Mouse (Mus musculus) hindbrain, embryonic 13.5 days (tissue): ENCODE measurements around the gene Dohh. TPM values are rescaled to one million over a fixed set of nuclear protein-coding genes. Genes with fewer than 3 reads are reported as not detected.

Experiments used
- ATAC-seq: fragments of 200-750 bp; cut with Nextera tagmentation; 2 replicates; pipeline ENCODE4 v1.8.0; 2017; ENCODE audit warnings: moderate TSS enrichment; ENCODE audit not compliant: low FRiP score
- H3K27ac ChIP-seq: fragments of 300-500 bp; sonication (generic); 2 replicates; pipeline ENCODE4 v1.5.1; 2015; ENCODE audit warnings: inconsistent platforms, mild to moderate bottlenecking, moderate library complexity
- H3K27me3 ChIP-seq: fragments of 300-500 bp; sonication (generic); 2 replicates; pipeline ENCODE4 v1.6.1; 2015; ENCODE audit warnings: mild to moderate bottlenecking, inconsistent platforms
- H3K36me3 ChIP-seq: fragments of 300-500 bp; sonication (generic); 2 replicates; pipeline ENCODE4 v1.6.1; 2015; ENCODE audit warnings: mild to moderate bottlenecking, inconsistent platforms
- H3K4me1 ChIP-seq: fragments of 300-500 bp; sonication (generic); replicated peaks from 2 replicates; pipeline ENCODE4 v1.6.1; 2015; ENCODE audit warnings: inconsistent platforms
- H3K4me2 ChIP-seq: fragments of 300-500 bp; sonication (generic); 2 replicates; pipeline ENCODE4 v1.6.1; 2015; ENCODE audit warnings: inconsistent platforms, mild to moderate bottlenecking, moderate library complexity
- H3K4me3 ChIP-seq: fragments of 300-500 bp; sonication (generic); 2 replicates; pipeline ENCODE4 v1.5.1; 2015; ENCODE audit warnings: mild to moderate bottlenecking, inconsistent platforms
- H3K9ac ChIP-seq: fragments of 300-500 bp; sonication (generic); 2 replicates; pipeline ENCODE4 v1.6.1; 2015; ENCODE audit warnings: mild to moderate bottlenecking, inconsistent platforms
- H3K9me3 ChIP-seq: fragments of 300-500 bp; sonication (generic); 2 replicates; pipeline ENCODE4 v1.6.1; 2016; ENCODE audit warnings: inconsistent platforms
- WGBS: fragments of 180-500 bp; shearing (Covaris S2); methylation state at CpG from one replicate; pipeline ENCODE4 v1.1.7; 2015; 5-methylcytosine and 5-hydroxymethylcytosine counted together
- polyA plus RNA-seq: library from polyadenylated mRNA; unstranded; fragments of >200 nt; fragmentation: Nextera tagmentation; extraction: Ambion mirVana; gene quantifications from 2 replicates; pipeline ENCODE4 v1.2.1, GENCODE M21; 2015

Gene Dohh
- polyA plus RNA-seq, 1 experiment from 2014 or later: 72.1 TPM

- no peak overlapping the region for H3K9ac ChIP-seq
- peaks cover 31% of the 10 kb centered on the region for H3K36me3 ChIP-seq
- no peak overlapping the region for H3K4me2 ChIP-seq
- no peak overlapping the region for H3K27ac ChIP-seq
- H3K4me1 ChIP-seq: peaks cover 64% of the 10 kb centered on the region
- no peak overlapping the region for H3K4me3 ChIP-seq
- ATAC-seq: no peak
- peaks cover 44% of the 10 kb centered on the region for H3K27me3 ChIP-seq
- 79% methylated on average over 12 of the region's 12 CpGs for WGBS
- no peaks in the 10 kb centered on the region for H3K9me3 ChIP-seq
Observed at GRCm38 (mm10) chr10:81362336-81362949, 21.8 kb upstream of the Dohh start.

DNA sequence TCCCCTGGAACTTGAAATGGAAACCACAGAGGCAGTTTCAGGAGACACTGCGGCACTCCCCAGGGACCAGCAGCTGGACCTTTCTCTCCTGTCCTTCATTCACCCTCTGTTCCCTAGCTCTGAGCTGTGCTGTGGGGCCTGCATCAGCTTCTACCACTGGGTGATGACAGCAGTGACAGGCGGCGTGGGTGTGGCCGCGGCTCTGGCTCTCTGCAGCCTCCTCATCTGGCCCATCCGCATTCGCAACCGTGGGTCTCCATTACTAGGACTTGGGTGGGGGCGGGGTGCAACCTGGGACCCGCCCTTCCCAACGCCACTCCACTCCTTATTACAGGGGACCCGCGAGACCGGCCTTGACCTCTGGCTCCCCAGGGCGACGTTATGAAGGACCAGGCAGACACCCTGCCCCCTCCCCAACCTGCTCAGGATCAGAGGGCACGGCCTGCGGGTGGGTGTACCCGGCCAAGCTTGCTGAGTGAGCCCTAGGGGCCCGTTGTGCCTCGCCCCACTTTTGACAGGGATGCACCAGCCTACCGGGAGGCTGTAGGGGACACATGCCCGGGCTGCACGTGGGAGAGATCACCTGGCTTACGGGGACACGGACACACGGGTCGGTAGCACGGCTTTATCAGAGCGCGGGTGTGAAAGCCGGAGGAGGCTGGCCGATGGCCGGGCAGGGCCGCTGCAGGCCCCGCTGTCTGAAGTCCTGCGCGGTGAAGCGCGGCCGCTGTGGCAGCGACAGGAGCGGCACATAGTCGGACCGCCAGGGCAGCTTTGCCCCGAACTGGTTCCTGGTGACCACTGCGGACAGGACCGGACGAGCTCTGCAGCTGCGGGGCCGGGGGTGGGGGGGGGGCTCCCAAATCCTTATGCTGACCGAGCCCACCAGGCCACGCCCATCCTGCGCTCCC is 20.5 kb upstream of the Dohh start:
- Histone ChIP-seq H3K27me3 (peaks cover 42% of the 10 kb centered on the region), H3K9ac (peak overlapping the region; percentile 63), H3K4me3 (peak overlapping the region; percentile 30), H3K4me2 (peak overlapping the region; percentile 52), H3K36me3 (peaks cover 43% of the 10 kb centered on the region), H3K9me3 (no peaks in the 10 kb centered on the region), H3K27ac (no peak overlapping the region), H3K4me1 (peaks cover 54% of the 10 kb centered on the region)
- 10% methylated on average over 54 of the region's 54 CpGs for WGBS
- no peak for ATAC-seq

- Histone ChIP-seq H3K27ac (no peak overlapping the region), H3K36me3 (peaks cover 53% of the 10 kb centered on the region), H3K4me2 (peak overlapping the region; percentile 52), H3K9ac (peak overlapping the region; percentile 63), H3K9me3 (no peaks in the 10 kb centered on the region), H3K27me3 (peaks cover 36% of the 10 kb centered on the region), H3K4me1 (peaks cover 47% of the 10 kb centered on the region), H3K4me3 (peak overlapping the region; percentile 30; the same call in 1 of the 2 replicates)
- no peak for ATAC-seq
- 12% methylated on average over 28 of the region's 28 CpGs for WGBS
Observed at GRCm38 (mm10) chr10:81364666-81365065, 19.6 kb upstream of the Dohh start.

- Histone ChIP-seq H3K27ac (no peak overlapping the region), H3K9ac (peak overlapping the region; percentile 63; the same call in 1 of the 2 replicates), H3K4me2 (no peak overlapping the region), H3K4me3 (0 out of 2 replicates have a peak overlapping the region, but pooled peaks have one; percentile 30), H3K4me1 (peaks cover 47% of the 10 kb centered on the region), H3K27me3 (peaks cover 34% of the 10 kb centered on the region), H3K36me3 (peaks cover 57% of the 10 kb centered on the region), H3K9me3 (no peaks in the 10 kb centered on the region)
- 36% methylated on average over 4 of the region's 4 CpGs for WGBS
- ATAC-seq: no peak
Observed at GRCm38 (mm10) chr10:81365073-81365472, 19.2 kb upstream of the Dohh start.

DNA sequence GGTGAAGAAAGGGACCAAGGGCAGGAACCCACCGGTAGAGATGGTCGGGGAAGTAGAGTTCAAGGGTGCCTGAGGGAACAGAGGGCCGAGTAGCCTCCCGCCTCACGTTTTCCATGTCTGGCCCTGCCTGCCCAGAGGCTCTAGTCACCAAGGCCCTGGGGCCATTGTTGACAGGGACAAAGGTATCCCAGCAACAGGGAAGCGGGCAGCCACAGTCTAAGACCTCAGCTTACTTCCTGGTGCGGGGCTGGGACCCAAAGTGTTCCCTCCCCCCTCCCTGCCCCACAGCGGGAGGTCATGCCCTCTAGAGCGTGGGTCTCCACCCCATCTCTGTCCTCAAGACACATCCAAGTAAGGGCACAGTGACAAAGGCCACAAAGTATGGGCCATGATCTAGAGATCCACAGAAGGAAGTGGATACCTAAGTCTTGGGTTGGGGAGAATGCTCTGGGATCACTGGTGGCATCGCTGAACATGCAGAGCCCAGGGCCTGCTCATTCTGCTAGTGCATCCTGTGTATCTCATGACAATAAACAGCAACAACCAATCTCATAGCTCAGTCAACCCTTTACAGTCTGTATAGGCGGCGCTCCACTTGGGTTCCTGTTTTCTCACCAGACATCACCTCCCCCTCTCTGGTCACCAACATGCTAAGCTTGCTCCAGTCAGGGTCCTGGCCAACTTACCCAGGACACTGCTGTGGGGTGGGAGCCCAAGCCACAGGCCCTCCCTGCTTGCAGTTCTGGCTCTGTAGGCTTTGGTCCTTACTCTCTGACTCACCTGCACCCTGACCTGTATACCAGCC is 18.4 kb upstream of the Dohh start, which contains the start of gene 4930404N11Rik:
TSS of gene 4930404N11Rik (minus strand) at position 145 of the 805 bp plus-strand sequence.
- H3K4me2 ChIP-seq: peak within 1 kb of the TSS; percentile 52
- no peaks in the 10 kb centered on the region for H3K9me3 ChIP-seq
- peak within 1 kb of the TSS; percentile 26; the same call in 1 of the 2 replicates for H3K27ac ChIP-seq
- peak within 1 kb of the TSS; percentile 63 for H3K9ac ChIP-seq
- H3K27me3 ChIP-seq: peaks cover 34% of the 10 kb centered on the region
- WGBS: 18% methylated on average over 12 of the region's 12 CpGs
- H3K36me3 ChIP-seq: peaks cover 65% of the 10 kb centered on the region
- no peak; the same call in 1 of the 2 replicates for ATAC-seq
- peak within 1 kb of the TSS; percentile 30; the same call in 1 of the 2 replicates for H3K4me3 ChIP-seq
- H3K4me1 ChIP-seq: peaks cover 42% of the 10 kb centered on the region

DNA sequence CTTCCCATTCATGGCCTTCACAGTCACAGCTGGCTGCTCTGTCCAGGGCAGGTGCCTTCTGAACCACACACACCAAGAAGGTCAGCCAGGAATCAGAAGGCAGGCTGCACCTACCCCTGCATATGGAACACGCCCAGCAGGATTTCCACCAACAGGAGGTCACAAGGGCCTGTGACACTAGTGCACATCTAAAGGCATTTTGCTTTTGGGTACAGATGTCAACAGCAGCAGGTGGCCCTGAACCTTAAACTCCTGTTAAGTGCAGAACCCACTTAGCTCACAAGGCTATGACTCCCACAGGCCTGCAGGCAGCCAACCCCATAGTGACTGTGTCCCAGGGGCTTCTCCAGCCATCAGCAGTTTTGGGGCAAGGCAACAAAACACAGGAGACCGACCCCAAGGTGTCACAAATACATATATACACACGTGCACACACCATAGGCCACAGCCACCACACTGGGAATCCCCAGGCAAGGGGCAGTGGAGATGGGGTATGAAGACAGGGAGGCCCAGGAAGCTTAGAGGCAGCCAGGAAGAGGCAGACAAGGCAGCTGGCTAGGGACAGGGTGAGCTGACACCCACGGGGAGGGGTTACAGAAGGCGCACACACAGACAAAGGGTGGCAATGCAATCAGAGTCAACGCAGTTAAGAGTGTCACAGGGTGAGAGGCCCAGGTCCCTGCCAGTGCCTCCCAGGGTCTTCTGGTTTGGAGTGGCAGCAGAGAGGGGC is 17.6 kb upstream of the Dohh start:
- ATAC-seq: no peak
- Histone ChIP-seq H3K27me3 (peaks cover 34% of the 10 kb centered on the region), H3K36me3 (peaks cover 67% of the 10 kb centered on the region), H3K9ac (no peak overlapping the region), H3K9me3 (no peaks in the 10 kb centered on the region), H3K27ac (0 out of 2 replicates have a peak overlapping the region, but pooled peaks have one; percentile 26), H3K4me3 (no peak overlapping the region), H3K4me2 (no peak overlapping the region), H3K4me1 (peaks cover 38% of the 10 kb centered on the region)
- 74% methylated on average over 6 of the region's 6 CpGs for WGBS

- Histone ChIP-seq H3K4me2 (no peak overlapping the region), H3K27ac (no peak overlapping the region), H3K9me3 (no peaks in the 10 kb centered on the region), H3K4me1 (peaks cover 38% of the 10 kb centered on the region), H3K9ac (no peak overlapping the region), H3K36me3 (peaks cover 65% of the 10 kb centered on the region), H3K27me3 (peaks cover 34% of the 10 kb centered on the region), H3K4me3 (no peak overlapping the region)
- WGBS: 68% methylated on average over 6 of the region's 6 CpGs
- no peak for ATAC-seq
Observed at GRCm38 (mm10) chr10:81367207-81367495, 17.1 kb upstream of the Dohh start.

- H3K4me2 ChIP-seq: no peak overlapping the region
- no peaks in the 10 kb centered on the region for H3K9me3 ChIP-seq
- 94% methylated on average over 10 of the region's 10 CpGs for WGBS
- H3K27me3 ChIP-seq: no peaks in the 10 kb centered on the region
- no peak overlapping the region for H3K4me3 ChIP-seq
- no peak for ATAC-seq
- peaks cover 49% of the 10 kb centered on the region for H3K36me3 ChIP-seq
- H3K4me1 ChIP-seq: peaks cover 37% of the 10 kb centered on the region
- peak overlapping the region; percentile 13; the same call in 1 of the 2 replicates for H3K9ac ChIP-seq
- no peak overlapping the region for H3K27ac ChIP-seq
Observed at GRCm38 (mm10) chr10:81375322-81375721, 8.9 kb upstream of the Dohh start.

- Histone ChIP-seq H3K4me3 (peak overlapping the region; percentile 74), H3K9ac (peak overlapping the region; percentile 95), H3K4me2 (peak overlapping the region; percentile 92), H3K4me1 (peaks cover 37% of the 10 kb centered on the region), H3K27ac (no peak overlapping the region), H3K36me3 (peaks cover 35% of the 10 kb centered on the region), H3K9me3 (no peaks in the 10 kb centered on the region), H3K27me3 (no peaks in the 10 kb centered on the region)
- WGBS: 49% methylated on average over 6 of the region's 6 CpGs
- ATAC-seq: no peak
Observed at GRCm38 (mm10) chr10:81376561-81377361, 7.5 kb upstream of the Dohh start.

DNA sequence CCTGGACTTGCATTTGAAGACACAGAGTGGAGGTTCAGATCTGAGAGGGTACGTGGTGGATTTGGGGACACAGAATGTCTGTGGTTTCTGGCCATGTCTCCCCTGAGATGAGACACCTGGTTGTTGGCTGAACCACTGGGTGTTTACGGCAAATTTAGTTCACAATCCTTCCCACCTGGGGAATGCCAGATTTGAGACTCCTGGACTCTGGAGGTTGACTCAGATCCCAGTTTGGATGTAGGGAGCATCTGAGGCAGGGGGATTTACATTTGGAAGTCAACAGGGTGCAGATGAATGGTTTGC is 6.9 kb upstream of the Dohh start:
- no peak overlapping the region for H3K27ac ChIP-seq

More for the DNA sequence above, 6.9 kb upstream of the Dohh start:
- Histone ChIP-seq H3K9ac (peak overlapping the region; percentile 95), H3K4me3 (peak overlapping the region; percentile 74), H3K4me1 (peaks cover 37% of the 10 kb centered on the region), H3K4me2 (peak overlapping the region; percentile 92), H3K9me3 (no peaks in the 10 kb centered on the region), H3K27me3 (no peaks in the 10 kb centered on the region), H3K36me3 (peaks cover 34% of the 10 kb centered on the region)
- 56% methylated on average over 2 of the region's 2 CpGs for WGBS
- ATAC-seq: no peak
